Mouse (Mus musculus) embryonic stem cell, embryonic (primary cell): Measurements from ENCODE around the gene Sult1a1.

Experiments used
- CTCF ChIA-PET, 4 experiments: fragments of 300-600 bp in 2 of 4; fragments of 350-600 bp in 2 of 4; sonication (Branson Sonifier 250); formaldehyde crosslinking; loops; one replicate each; lab custom pipeline; 2022; ENCODE audit warnings: inconsistent platforms in 2 of 4; lab: Charles Lee
- POLR2A ChIA-PET, 4 experiments: fragments of 300-600 bp in 2 of 4; fragments of 350-600 bp in 2 of 4; sonication (Branson Sonifier 250); formaldehyde crosslinking; loops; one replicate each; lab custom pipeline; 2022; ENCODE audit warnings: antibody characterized with exemption in 4 of 4, inconsistent platforms in 1 of 4; lab: Charles Lee

The Sult1a1 gene

DNA sequence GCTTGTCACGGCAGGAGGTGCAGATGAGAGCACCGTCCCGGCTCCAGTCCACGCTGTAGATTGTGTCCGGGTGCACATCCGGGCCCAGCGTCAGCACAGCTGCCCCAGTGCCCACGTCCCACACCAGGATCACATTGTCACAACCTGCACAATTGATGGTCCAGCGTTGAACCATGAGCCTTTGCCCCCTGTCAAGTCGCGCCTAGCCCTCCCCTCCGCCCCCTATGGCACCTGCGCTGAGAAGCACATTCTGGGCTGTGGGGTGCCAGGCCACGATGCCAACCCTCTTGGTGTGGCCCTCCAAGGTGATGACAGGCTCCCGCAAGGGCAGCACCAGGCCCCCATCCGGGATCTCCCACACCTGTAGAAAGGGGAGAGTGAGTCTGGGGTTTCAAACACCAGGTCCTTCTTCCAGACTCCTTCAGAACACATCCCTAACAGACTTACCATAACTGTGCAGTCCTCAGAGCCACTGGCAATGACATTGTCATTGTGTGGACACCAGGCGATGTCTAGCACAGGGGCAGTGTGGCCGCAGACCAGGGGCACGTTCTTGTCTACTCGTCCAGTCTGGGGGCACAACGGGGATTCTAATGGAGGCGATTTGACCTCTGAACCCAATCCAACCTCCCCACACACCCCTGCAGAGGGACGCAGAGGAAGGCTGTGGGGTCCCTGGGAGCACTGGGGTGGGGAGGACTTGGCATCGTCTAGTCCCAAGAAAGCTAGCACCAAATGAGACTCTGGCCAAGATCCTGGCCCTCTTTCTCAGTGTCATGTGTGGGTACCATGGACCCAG lies 25.5 kb upstream of the Sult1a1 start:
- POLR2A ChIA-PET, result interaction anchor here in 2 of 4 experiments (0.9 to 3.5 kb wide), 7 partner anchors 8 to 227 kb away, joined by 3 to 18 read pairs (median 11); partner anchors contain the start of genes Sgf29 (in 1 of the 2) and Sh2b1 (in 1 of the 2)
- CTCF ChIA-PET, result interaction anchor here in 1 of 4 experiments (1.7 kb wide), 1 partner anchor 114 kb away, joined by 5 read pairs; no protein-coding TSS in a partner anchor

DNA sequence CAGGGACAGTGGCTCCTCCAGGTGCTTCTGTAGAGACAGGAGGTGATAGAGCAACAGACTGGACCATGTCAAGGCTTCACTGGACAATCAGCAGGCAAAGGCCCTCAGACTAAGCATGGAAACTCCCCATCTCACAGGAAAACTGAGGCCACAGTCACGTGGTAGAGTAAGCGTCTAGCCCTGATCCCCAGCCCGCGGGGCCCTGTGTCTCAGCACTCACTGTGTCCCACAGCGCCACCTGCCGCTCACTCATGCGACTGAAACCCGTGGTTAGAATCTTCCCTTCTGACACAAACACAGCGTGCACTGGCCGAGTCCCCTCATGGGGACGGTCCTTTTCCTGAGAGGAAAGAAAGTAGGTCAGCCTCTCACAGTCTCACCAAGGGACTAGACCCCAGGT lies 24.8 kb upstream of the Sult1a1 start:
- CTCF ChIA-PET, result interaction anchor here in 2 of 4 experiments (0.6 to 1.7 kb wide), 7 partner anchors 48 to 304 kb away, joined by 3 to 8 read pairs (median 3); partner anchors contain the start of gene Sgf29 (in 1 of the 2)
- POLR2A ChIA-PET, result interaction anchor here in 3 of 4 experiments (0.8 to 3.5 kb wide), 11 partner anchors 52 to 325 kb away, joined by 3 to 16 read pairs (median 4); partner anchors contain the start of genes Eif3c (in 1 of the 3), Mapk3 (in 1 of the 3), Sgf29 (in 1 of the 3) and Sh2b1 (in 1 of the 3)

GRCm38 (mm10) chr7:126700063-126701015 lies 24.1 kb upstream of the Sult1a1 start:
- ChIA-PET POLR2A (interaction anchor here in 3 of 4 experiments (0.6 to 3.5 kb wide), 20 partner anchors 8 to 326 kb away, joined by 3 to 16 read pairs (median 4); partner anchors contain the start of genes Eif3c (in 1 of the 3), Mapk3 (in 1 of the 3), Sgf29 (in 1 of the 3) and Sh2b1 (in 1 of the 3)), CTCF (interaction anchor here in 3 of 4 experiments (0.6 to 1.7 kb wide), 9 partner anchors 10 to 303 kb away, joined by 3 to 8 read pairs (median 3); partner anchors contain the start of gene Sgf29 (in 1 of the 3))

- CTCF ChIA-PET, result interaction anchor here in 1 of 4 experiments (1.4 kb wide), 1 partner anchor 110 kb away, joined by 4 read pairs; no protein-coding TSS in a partner anchor
Observed at GRCm38 (mm10) chr7:126697838-126698237, 21.6 kb upstream of the Sult1a1 start.

DNA sequence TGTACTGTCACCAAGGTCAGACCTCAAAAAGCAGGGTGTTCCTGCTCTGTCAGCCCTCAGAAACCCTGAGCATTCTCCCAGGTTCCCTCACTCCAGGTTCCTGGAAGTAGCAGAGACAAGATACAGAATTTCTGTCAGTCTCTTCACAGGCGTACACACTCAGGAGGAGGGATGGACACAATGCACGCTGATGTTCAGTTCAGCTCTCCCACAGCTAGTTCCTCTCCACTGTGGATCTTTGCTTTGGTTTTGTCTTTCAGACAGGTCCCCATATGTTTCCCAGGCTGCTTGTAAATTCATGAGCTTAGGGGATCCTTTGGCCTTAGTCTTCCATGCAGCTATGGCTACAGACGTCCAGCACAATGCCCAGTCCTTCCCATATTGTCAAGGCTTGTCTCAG lies 20.7 kb upstream of the Sult1a1 start:
- POLR2A ChIA-PET, result interaction anchor here in 3 of 4 experiments (0.6 to 3.1 kb wide), 13 partner anchors 8 to 510 kb away, joined by 3 to 14 read pairs (median 3); partner anchors contain the start of genes Apobr (in 1 of the 3), Eif3c (in 1 of the 3) and Sh2b1 (in 1 of the 3)
- CTCF ChIA-PET, result interaction anchor here in 2 of 4 experiments (0.5 to 1.5 kb wide), 8 partner anchors 20 to 529 kb away, joined by 3 to 4 read pairs (median 3); no protein-coding TSS in a partner anchor

More at GRCm38 (mm10) chr7:126697838-126698237, 21.6 kb upstream of the Sult1a1 start:
- POLR2A ChIA-PET, result interaction anchor here (0.6 to 3.1 kb wide), 8 partner anchors 38 to 529 kb away, joined by 3 to 14 read pairs (median 4); partner anchors contain the start of genes Apobr (in 1 of the 4) and Eif3c (in 1 of the 4)

- CTCF ChIA-PET, result interaction anchor here in 2 of 4 experiments (0.5 to 1.5 kb wide), 7 partner anchors 20 to 530 kb away, joined by 3 to 4 read pairs (median 3); no protein-coding TSS in a partner anchor
Observed at GRCm38 (mm10) chr7:126696303-126696702, 20.1 kb upstream of the Sult1a1 start.

DNA sequence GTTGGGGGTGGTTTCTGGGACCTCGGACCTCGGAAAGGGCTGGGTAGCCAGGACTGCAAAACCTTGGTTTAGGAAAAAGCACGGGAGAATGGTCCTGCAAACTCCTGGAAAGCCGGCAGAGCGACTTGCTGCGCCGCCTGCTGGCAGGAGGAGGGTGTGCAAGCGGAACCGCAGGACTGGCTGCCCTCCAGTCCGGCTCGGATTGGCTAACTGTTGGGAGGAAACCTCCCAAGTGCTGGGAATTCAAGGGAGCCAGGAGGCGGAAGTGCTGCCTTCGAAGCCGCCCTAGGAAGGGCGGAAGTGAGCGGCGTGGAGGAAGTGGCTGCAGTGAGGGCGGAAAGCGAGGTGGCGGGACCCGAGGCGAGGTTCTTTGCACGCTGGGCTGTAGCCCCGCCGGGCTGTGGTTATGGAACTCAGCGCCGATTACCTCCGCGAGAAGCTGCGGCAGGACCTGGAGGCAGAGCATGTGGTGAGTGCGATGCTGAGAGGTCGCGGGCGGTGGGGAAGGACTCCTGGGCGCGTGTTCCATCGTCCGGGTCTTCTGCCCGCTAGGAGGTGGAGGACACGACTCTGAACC lies 19.5 kb upstream of the Sult1a1 start, which contains the start of gene Slx1b:
Gene Slx1b (minus strand): TSS at position 154 of the 577 bp plus-strand sequence.
- POLR2A ChIA-PET, result interaction anchor here in 3 of 4 experiments (0.6 to 3.1 kb wide), 9 partner anchors 9 to 512 kb away, joined by 3 to 14 read pairs (median 3); partner anchors contain the start of genes Apobr (in 1 of the 3), Coro1a (in 1 of the 3), Eif3c (in 1 of the 3) and Sh2b1 (in 1 of the 3)
- CTCF ChIA-PET, result interaction anchor here in 2 of 4 experiments (0.9 to 1.5 kb wide), 4 partner anchors 21 to 408 kb away, joined by 3 read pairs; no protein-coding TSS in a partner anchor

More at GRCm38 (mm10) chr7:126696303-126696702, 20.1 kb upstream of the Sult1a1 start:
- POLR2A ChIA-PET, result interaction anchor here (0.6 to 3.1 kb wide), 12 partner anchors 8 to 511 kb away, joined by 3 to 14 read pairs (median 3); partner anchors contain the start of genes Apobr (in 1 of the 4), Coro1a (in 1 of the 4), Eif3c (in 1 of the 4) and Sh2b1 (in 1 of the 4)

- CTCF ChIA-PET, result interaction anchor here in 2 of 4 experiments (0.9 to 2.6 kb wide), 5 partner anchors 9 to 108 kb away, joined by 4 to 22 read pairs (median 8); partner anchors contain the start of gene Sgf29 (in 2 of the 2)
- POLR2A ChIA-PET, result interaction anchor here in 2 of 4 experiments (0.9 to 6.0 kb wide), 15 partner anchors 9 to 423 kb away, joined by 3 to 60 read pairs (median 6); partner anchors contain the start of genes Apobr (in 1 of the 2), Cln3 (in 1 of the 2), Coro1a (in 1 of the 2) and Sbk1 (in 1 of the 2)
Observed at GRCm38 (mm10) chr7:126695210-126695611, 19.0 kb upstream of the Sult1a1 start, which contains the start of gene Bola2. Gene Bola2 (plus strand): TSS chr7:126695401.

DNA sequence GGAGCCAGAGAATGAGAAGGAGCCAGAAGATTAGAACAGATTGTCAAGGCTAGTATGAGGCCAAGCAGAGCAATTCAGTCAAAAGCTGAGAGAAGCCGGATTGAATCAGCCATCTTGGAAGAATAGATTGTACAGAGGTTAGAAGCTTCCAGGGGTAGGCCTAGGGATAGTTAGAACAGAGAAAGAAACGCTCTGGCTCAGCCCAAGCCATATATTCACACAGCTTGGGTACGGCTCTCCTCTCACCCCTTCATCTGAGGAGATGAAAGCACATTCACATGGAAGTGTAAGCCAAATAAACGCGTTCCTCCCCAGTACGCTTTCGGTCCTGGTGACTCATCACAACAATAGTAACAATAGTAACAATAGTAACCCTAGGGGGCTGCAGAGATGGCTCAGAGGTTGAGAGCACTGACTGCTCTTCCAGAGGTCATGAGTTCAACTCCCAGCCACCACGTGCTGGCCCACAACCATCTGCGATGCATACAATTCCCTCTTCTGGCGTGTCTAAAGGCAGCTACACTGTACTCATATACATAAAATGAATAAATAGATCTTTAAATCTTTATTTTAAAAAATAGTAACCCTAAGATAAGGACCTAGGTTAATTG lies 18.3 kb upstream of the Sult1a1 start:
- CTCF ChIA-PET, result interaction anchor here (0.6 to 2.6 kb wide), 15 partner anchors 10 to 157 kb away, joined by 3 to 22 read pairs (median 4); partner anchors contain the start of gene Sgf29 (in 3 of the 4)
- POLR2A ChIA-PET, result interaction anchor here in 3 of 4 experiments (0.7 to 6.0 kb wide), 27 partner anchors 8 to 423 kb away, joined by 3 to 60 read pairs (median 4); partner anchors contain the start of genes Sgf29 (in 2 of the 3), Apobr (in 1 of the 3), Cln3 (in 1 of the 3) and Coro1a (in 1 of the 3)

- ChIA-PET POLR2A (interaction anchor here in 3 of 4 experiments (0.5 to 6.0 kb wide), 54 partner anchors 10 to 1334 kb away, joined by 3 to 60 read pairs (median 4); partner anchors contain the start of genes Sgf29 (in 3 of the 3), Sh2b1 (in 2 of the 3), Apobr (in 1 of the 3) and Coro1a (in 1 of the 3)), CTCF (interaction anchor here (0.6 to 2.6 kb wide), 47 partner anchors 10 to 567 kb away, joined by 3 to 46 read pairs (median 4); partner anchors contain the start of genes Sgf29 (in 3 of the 4), Dctpp1 (in 1 of the 4), Eif3c (in 1 of the 4) and Pagr1a (in 1 of the 4))
Observed at GRCm38 (mm10) chr7:126693781-126694180, 17.5 kb upstream of the Sult1a1 start.

DNA sequence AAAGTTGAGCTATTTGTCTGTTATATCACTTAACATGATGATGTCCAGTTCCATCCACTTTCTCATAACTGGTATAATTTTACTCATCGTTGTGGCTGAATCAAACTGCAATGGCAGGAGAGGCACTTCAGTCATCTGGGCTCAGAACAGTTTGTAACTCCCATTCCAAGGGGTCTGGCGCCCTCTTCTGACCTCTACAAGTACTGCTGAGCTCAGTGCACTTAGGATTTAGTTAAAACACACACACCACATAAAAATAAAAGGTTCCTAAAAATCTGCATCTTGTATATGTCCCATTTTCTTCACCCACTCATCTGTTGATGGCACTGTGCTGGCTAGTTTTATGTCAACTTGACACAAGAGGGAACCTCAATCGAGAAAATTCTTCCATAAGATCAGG lies 17.0 kb upstream of the Sult1a1 start:
- ChIA-PET POLR2A (interaction anchor here (0.5 to 6.0 kb wide), 53 partner anchors 10 to 1335 kb away, joined by 3 to 60 read pairs (median 4); partner anchors contain the start of genes Sgf29 (in 3 of the 4), Sh2b1 (in 2 of the 4), Eif3c (in 1 of the 4) and Sult1a1 (in 1 of the 4)), CTCF (interaction anchor here (0.6 to 2.6 kb wide), 52 partner anchors 9 to 567 kb away, joined by 3 to 46 read pairs (median 4); partner anchors contain the start of genes Sgf29 (in 3 of the 4), Dctpp1 (in 1 of the 4), Eif3c (in 1 of the 4) and Pagr1a (in 1 of the 4))

GRCm38 (mm10) chr7:126692426-126692825 lies 16.2 kb upstream of the Sult1a1 start:
- POLR2A ChIA-PET, result interaction anchor here in 2 of 4 experiments (0.8 to 6.0 kb wide), 20 partner anchors 8 to 128 kb away, joined by 3 to 60 read pairs (median 4); partner anchors contain the start of genes Sgf29 (in 2 of the 2), Sult1a1 (in 2 of the 2) and Eif3c (in 1 of the 2)

GRCm38 (mm10) chr7:126691676-126692075 lies 15.4 kb upstream of the Sult1a1 start:
- CTCF ChIA-PET, result interaction anchor here in 3 of 4 experiments (0.5 to 2.5 kb wide), 7 partner anchors 12 to 160 kb away, joined by 3 to 10 read pairs (median 4); partner anchors contain the start of gene Sgf29 (in 1 of the 3)
- POLR2A ChIA-PET, result interaction anchor here in 3 of 4 experiments (0.5 to 6.0 kb wide), 15 partner anchors 9 to 415 kb away, joined by 3 to 60 read pairs (median 4); partner anchors contain the start of genes Sgf29 (in 2 of the 3), Hirip3 (in 1 of the 3), Ino80e (in 1 of the 3) and Sult1a1 (in 1 of the 3)

More at GRCm38 (mm10) chr7:126692426-126692825, 16.2 kb upstream of the Sult1a1 start:
- CTCF ChIA-PET, result interaction anchor here in 2 of 4 experiments (0.6 to 2.5 kb wide), 10 partner anchors 9 to 329 kb away, joined by 3 to 10 read pairs (median 3); partner anchors contain the start of gene Sgf29 (in 1 of the 2)

DNA sequence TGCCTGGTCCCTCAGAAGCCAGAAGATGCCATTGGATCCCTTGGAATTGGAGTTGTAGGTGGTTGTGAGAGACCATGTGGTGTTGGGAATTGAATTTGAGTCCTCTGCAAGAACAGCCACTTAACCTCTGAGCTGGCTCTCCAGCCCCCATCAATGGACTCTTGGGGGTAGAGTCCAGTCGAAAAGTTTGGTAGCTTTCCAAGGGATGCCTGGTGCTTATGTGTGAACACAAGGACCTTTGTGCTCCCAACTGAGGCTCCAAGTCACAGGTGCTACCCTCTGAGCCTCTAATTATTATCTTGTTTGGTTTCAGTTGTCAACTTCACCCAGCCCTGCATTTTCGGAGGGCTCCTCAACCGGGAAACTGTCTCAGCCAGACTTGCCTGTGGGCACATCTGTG lies 14.5 kb upstream of the Sult1a1 start:
- ChIA-PET CTCF (interaction anchor here in 1 of 4 experiments (1.5 kb wide), 1 partner anchor 11 kb away, joined by 3 read pairs; no protein-coding TSS in a partner anchor), POLR2A (interaction anchor here in 3 of 4 experiments (0.5 to 6.0 kb wide), 9 partner anchors 9 to 544 kb away, joined by 3 to 60 read pairs (median 7); partner anchors contain the start of genes Sgf29 (in 2 of the 3) and Sult1a1 (in 1 of the 3))
